Mouse (Mus musculus): Measurements from ENCODE around the gene Rgs7. TPM values are rescaled to one million over a fixed set of nuclear protein-coding genes. Genes with fewer than 3 reads are reported as not detected.

Rgs7 gene
- polyA plus RNA-seq, 1 experiment: not detected

DNA sequence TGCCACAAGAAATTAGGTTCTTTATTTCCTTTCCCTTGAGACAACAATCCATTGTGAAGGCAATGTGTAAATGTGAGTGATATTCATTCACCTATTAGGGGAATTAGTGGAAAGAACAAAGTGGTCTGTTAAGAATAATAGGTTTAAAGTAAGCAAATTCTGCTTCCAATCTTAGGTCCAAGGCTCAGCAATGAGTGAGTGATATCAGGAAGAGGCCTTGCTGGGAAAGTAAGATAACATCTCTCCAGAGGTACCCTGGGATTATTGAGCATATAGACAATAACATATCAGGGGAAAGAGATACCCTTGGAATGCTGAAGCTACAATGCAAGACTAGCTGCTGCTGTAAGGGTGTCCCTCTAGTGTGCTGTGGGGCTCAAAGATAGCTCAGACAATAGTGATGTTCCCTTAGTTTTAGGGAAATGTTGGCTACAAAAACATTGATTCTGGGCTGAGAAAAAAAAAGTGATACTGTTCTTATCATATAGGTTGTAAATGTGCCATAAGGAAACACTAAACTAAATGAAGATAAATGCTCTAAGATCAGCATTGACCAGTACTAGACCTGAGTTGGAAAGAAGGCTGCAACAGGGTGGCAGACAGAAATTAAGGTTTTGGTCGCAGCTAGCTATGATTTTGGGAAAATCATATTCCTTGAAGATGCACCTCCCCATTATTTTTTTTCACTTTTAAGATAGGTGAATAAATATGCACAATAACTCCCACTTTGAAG lies 418.6 kb downstream of the Rgs7 start:
- Histone ChIP-seq H3K27ac (ENCODE audit: insufficient read depth, low read depth, low read length) (no peak overlapping the region), H3K4me1 (ENCODE audit: control insufficient read depth, insufficient read depth, low read length) (no peaks in the 10 kb centered on the region), H3K4me3 (ENCODE audit: insufficient read depth, low read length) (no peak overlapping the region)
- no peak for TF ChIP-seq POLR2A (IDR thresholded peaks at IDR 0.05; ENCODE audit: borderline replicate concordance, low read depth, low read length)

DNA sequence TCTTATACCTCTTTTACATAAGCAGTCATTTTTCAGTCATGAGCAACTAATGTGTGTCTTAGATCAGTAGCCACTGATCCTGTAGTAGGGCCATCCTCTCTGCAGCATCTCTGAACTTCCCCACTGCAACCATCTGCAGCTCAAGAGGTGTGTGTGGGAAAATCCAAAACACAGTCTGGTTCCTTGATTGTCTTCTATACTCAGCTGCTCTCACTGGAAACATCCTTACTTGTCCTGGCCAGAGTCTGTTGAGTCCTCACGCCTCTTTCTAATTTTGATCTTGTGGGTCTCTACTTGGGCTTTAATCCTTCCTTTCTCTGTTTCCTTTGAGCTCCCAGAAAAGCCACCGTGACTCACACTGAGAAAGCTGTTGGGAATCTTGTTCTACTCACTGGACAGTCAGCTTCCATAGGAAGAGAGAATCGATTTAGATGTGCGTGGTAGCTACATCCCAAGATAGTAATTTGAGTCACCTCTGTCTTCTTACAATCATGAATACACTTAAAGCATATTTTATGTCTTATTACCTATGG lies 422.5 kb downstream of the Rgs7 start:
- Histone ChIP-seq H3K4me3 (ENCODE audit: insufficient read depth, low read length) (no peak overlapping the region), H3K4me1 (ENCODE audit: control insufficient read depth, insufficient read depth, low read length) (no peaks in the 10 kb centered on the region), H3K27ac (ENCODE audit: insufficient read depth, low read depth, low read length) (no peak overlapping the region)
- TF ChIP-seq CTCF (IDR thresholded peaks at IDR 0.05; ENCODE audit: low read depth, low read length): no peak
- no peak for TF ChIP-seq POLR2A (IDR thresholded peaks at IDR 0.05; ENCODE audit: borderline replicate concordance, low read depth, low read length)

DNA sequence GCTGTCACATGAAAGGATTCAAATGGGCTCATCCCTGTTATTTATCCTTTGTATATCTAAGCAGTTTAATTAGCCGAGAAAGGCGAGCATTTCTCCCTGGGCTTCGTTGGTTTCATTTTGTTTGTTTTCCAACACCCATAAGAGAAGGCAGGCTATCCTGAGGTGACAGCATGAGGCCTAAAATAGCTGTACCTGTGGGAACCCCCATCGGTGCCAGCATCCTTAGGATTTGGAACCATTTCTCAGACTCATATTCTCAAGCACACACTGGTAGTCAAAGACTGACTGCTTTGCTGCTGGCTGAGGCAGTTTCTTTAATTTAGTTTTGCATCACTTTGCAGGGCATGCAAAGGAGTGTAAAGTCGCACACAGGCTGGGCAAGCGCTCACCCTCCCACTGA lies 443.2 kb downstream of the Rgs7 start:
- H3K4me3 ChIP-seq (ENCODE audit: insufficient read depth, low read length): no peak overlapping the region
- H3K4me1 ChIP-seq (ENCODE audit: control insufficient read depth, insufficient read depth, low read length): no peaks in the 10 kb centered on the region
- H3K27ac ChIP-seq (ENCODE audit: insufficient read depth, low read depth, low read length): no peak overlapping the region
- no peak for TF ChIP-seq CTCF (IDR thresholded peaks at IDR 0.05; ENCODE audit: low read depth, low read length)
- no peak for TF ChIP-seq POLR2A (IDR thresholded peaks at IDR 0.05; ENCODE audit: borderline replicate concordance, low read depth, low read length)

DNA sequence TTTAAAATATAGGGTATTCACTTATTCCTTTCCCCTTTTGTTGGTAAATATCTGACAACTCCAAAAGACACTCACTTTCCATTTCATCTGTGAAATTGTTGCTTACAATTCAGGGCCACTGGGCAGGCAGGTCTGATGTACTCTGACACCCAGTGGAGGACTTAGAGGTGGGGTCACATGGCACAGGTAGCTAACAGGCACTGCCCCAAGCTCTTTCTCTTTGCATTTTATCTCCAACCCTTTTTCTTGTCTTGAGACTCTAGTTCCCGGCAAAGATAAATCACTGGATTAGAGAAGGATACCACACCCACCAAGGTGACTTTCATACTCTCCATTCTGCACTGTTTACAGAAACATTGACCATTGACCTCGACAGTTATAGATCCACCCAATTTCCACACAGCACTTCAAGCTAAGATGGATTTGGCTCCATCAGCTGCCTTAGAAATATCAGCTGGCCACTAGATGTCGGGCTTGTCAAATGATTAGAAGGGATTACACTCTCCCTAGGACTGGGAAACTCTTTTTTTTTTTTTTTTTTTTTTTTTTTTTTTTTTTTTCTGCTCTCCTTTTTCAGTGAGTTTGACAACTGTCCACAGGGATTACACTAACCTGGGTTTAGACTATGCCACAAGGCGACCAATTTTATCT lies 451.0 kb downstream of the Rgs7 start:
- Histone ChIP-seq H3K27ac (ENCODE audit: insufficient read depth, low read depth, low read length) (no peak overlapping the region), H3K4me3 (ENCODE audit: insufficient read depth, low read length) (no peak overlapping the region), H3K4me1 (ENCODE audit: control insufficient read depth, insufficient read depth, low read length) (no peaks in the 10 kb centered on the region)
- no peak for TF ChIP-seq CTCF (IDR thresholded peaks at IDR 0.05; ENCODE audit: low read depth, low read length)
- TF ChIP-seq POLR2A (IDR thresholded peaks at IDR 0.05; ENCODE audit: borderline replicate concordance, low read depth, low read length): no peak

DNA sequence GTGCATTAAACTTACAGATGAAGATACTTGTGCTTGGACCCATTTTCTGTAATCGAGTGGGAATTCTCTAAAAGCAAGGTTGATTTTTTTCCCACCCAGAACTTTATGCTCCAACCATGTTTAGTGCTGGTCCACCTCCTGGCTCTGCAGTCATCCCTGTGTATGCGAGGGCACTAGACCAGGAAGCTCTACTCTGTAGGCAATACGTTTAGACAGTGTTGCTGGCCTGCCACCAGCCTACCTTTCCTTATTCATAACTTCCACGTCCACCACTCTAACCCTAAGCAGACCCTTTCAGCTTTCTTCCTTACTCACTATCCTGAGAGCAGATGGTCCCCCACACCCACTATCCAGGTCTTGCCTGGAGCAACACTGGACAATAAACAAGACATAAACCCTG lies 452.3 kb downstream of the Rgs7 start:
- no peak for TF ChIP-seq CTCF (IDR thresholded peaks at IDR 0.05; ENCODE audit: low read depth, low read length)
- TF ChIP-seq POLR2A (IDR thresholded peaks at IDR 0.05; ENCODE audit: borderline replicate concordance, low read depth, low read length): no peak
- Histone ChIP-seq H3K4me1 (ENCODE audit: control insufficient read depth, insufficient read depth, low read length) (no peaks in the 10 kb centered on the region), H3K4me3 (ENCODE audit: insufficient read depth, low read length) (no peak overlapping the region), H3K27ac (ENCODE audit: insufficient read depth, low read depth, low read length) (no peak overlapping the region)

DNA sequence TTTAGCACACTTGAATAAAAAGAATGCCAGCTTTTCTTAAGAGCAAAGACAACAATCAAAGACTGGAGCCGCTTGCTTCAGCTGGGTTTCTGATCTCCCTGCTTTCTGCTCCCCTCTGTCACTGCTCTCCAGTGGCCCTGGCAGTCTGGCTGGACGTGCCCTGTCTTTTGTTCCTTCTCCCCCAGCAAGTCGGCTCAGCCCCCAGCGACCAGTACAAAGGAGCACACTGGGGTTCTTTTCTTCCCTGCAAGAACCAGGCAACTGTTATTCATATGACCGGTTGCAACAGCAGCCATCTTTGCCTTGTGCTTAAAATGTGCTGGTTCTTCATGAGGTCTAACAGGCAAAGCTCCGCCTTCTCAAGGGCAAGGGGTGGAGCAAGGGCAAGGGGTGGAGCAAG lies 452.7 kb downstream of the Rgs7 start:
- TF ChIP-seq POLR2A (IDR thresholded peaks at IDR 0.05; ENCODE audit: borderline replicate concordance, low read depth, low read length): no peak
- no peak for TF ChIP-seq CTCF (IDR thresholded peaks at IDR 0.05; ENCODE audit: low read depth, low read length)
- H3K4me1 ChIP-seq (ENCODE audit: control insufficient read depth, insufficient read depth, low read length): no peaks in the 10 kb centered on the region
- no peak overlapping the region for H3K4me3 ChIP-seq (ENCODE audit: insufficient read depth, low read length)
- H3K27ac ChIP-seq (ENCODE audit: insufficient read depth, low read depth, low read length): no peak overlapping the region

DNA sequence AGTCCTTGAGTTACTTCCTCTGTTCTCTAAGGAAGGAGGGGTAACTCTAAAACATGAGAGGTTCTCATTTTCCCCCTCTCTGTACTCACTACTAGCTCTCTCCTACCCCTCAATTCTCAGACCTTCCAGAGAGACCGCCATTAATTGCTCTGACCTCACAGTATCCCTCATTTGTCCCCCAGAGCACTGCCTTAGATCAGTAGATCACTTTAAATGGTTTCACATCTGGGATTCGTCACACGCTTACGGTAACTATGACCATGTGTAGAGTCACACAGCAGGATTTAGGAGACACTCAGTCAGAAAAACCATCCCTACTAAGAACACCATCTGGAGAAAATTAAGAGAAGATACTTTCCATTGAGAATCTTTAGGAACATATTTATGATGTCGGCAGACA lies 456.8 kb downstream of the Rgs7 start:
- H3K4me3 ChIP-seq (ENCODE audit: insufficient read depth, low read length): no peak overlapping the region
- TF ChIP-seq CTCF (IDR thresholded peaks at IDR 0.05; ENCODE audit: low read depth, low read length) (no peak), POLR2A (IDR thresholded peaks at IDR 0.05; ENCODE audit: borderline replicate concordance, low read depth, low read length) (no peak)
- H3K27ac ChIP-seq (ENCODE audit: insufficient read depth, low read depth, low read length): no peak overlapping the region

DNA sequence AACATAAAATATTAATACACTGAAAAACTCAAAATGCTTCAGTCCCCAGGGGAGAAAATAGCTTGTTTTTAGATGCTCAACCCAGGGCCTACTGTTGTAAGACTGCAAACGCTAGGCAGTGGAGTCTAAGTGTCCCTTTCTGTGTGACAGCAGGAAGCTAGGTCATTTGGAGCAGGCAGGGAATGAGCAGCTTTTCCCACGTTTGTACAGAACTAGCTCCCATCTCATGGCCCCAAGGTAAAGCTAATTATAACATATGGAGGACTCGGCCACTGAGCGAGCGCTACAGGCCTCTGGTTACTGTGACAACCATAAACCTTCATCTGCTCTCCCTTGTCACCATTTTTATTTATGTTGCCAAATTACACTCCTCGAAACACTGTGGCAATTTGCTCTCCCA lies 460.3 kb downstream of the Rgs7 start:
- TF ChIP-seq POLR2A (IDR thresholded peaks at IDR 0.05; ENCODE audit: borderline replicate concordance, low read depth, low read length) (no peak), CTCF (IDR thresholded peaks at IDR 0.05; ENCODE audit: low read depth, low read length) (no peak)
- H3K4me1 ChIP-seq (ENCODE audit: control insufficient read depth, insufficient read depth, low read length): no peaks in the 10 kb centered on the region
- H3K4me3 ChIP-seq (ENCODE audit: insufficient read depth, low read length): no peak overlapping the region
- no peak overlapping the region for H3K27ac ChIP-seq (ENCODE audit: insufficient read depth, low read depth, low read length)

More for the DNA sequence above, 456.8 kb downstream of the Rgs7 start:
- no peaks in the 10 kb centered on the region for H3K4me1 ChIP-seq (ENCODE audit: control insufficient read depth, insufficient read depth, low read length)

DNA sequence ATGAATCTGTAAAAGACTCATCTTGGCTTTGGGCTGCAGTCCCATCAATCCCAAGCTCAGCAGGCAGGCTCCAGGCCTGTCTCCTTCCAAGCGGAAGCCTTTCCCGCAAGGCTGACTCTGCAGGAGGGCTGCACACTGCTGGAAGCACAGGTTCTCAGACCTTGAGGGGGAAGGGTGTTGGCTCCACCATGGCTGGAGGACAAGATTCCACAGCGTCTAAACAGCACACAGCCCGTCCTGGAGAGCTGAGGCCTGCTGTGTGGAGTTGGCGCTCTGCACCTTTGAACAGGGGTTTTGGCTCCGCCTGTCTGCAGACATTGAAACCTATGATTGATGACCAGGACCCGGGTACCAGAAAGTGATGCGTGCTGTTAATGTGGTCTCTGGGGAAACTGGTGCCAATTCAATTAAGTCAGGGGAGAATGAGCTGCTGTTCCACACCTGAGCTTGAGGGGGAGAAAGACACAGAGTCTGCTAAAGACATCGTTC lies 463.5 kb downstream of the Rgs7 start:
- Histone ChIP-seq H3K4me1 (ENCODE audit: control insufficient read depth, insufficient read depth, low read length) (no peaks in the 10 kb centered on the region), H3K4me3 (ENCODE audit: insufficient read depth, low read length) (no peak overlapping the region), H3K27ac (ENCODE audit: insufficient read depth, low read depth, low read length) (no peak overlapping the region)
- TF ChIP-seq POLR2A (IDR thresholded peaks at IDR 0.05; ENCODE audit: borderline replicate concordance, low read depth, low read length): no peak
- TF ChIP-seq CTCF (IDR thresholded peaks at IDR 0.05; ENCODE audit: low read depth, low read length): no peak

DNA sequence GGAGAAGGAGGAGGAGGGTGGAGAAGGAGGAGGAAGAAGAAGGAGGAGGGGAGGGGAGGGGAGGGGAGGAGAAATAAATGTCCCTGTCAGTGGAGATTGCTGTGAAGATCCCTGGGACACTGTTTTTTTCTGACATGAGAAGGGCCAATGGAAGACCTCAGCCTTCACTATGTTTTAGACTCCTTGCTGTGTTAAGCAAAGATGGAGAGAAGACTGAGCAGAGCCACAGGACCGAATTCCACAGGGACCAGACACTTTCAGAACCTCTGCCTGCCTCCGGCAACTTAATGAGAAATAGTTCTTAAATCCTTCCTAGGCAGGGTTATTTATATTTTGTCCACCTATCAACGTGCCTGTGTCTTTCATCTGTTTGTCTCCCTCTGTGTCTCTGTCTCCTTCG lies 464.0 kb downstream of the Rgs7 start:
- no peaks in the 10 kb centered on the region for H3K4me1 ChIP-seq (ENCODE audit: control insufficient read depth, insufficient read depth, low read length)
- TF ChIP-seq CTCF (IDR thresholded peaks at IDR 0.05; ENCODE audit: low read depth, low read length): no peak
- TF ChIP-seq POLR2A (IDR thresholded peaks at IDR 0.05; ENCODE audit: borderline replicate concordance, low read depth, low read length): no peak
- no peak overlapping the region for H3K4me3 ChIP-seq (ENCODE audit: insufficient read depth, low read length)
- no peak overlapping the region for H3K27ac ChIP-seq (ENCODE audit: insufficient read depth, low read depth, low read length)
